Mouse (Mus musculus) right cerebral cortex, postnatal 10 days (tissue): ENCODE measurements at regions not wholly inside any gene's neighbourhood (a gene's known extent, or its start where the extent isn't known, plus 50 kb on each side); places are given as distances from the start of the nearest gene placed in this dataset.
A peak's percentile ranks its signal among the peaks of the same experiment; 100 is the strongest.

Experiments
- DNase-seq, 2 experiments: peaks; one replicate each; pipeline ENCODE4 v3.0.0; 2021; ENCODE audit warnings: low spot score in 2 of 2

DNA sequence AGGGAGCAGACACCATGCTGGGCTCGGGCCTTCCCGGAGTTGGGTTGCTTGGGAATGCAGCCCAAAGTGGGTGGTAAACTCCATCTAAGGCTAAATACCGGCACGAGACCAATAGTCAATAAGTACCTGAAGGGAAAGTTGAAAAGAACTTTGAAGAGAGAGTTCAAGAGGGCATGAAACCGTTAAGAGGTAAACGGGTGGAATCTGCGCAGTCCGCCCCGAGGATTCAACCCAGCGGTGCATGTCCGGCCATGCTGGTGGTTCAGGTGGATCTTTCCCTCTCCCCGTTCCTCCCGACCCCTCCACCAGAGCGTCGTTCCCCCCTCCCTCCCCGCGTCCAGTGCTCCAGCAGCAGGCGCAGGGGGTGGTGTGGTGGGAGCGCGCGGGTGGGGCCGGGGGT lies 179.1 kb upstream of the Arhgef26 start:
- DNase-seq: peak; percentile 26 to 63

DNA sequence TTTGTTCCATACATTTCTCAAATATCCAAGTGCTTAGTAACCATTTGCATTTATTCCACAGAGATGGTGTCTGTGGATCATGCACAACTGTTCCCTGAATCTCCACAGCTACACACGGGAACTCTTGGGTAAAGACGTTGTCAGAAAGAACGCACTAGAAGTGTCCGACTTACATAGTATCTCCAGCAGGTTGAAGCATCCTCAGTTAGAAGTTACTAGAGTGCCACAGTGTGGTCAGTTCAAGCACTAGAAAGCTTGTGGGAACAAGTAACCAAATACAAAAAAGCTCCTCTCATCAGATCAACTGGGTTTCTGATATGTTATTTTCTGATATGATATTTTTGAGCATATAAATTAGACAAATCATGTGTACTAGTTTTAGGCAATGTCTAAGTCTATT lies 167.5 kb upstream of the Arhgef26 start:
- peak; percentile 31 to 57 for DNase-seq

DNA sequence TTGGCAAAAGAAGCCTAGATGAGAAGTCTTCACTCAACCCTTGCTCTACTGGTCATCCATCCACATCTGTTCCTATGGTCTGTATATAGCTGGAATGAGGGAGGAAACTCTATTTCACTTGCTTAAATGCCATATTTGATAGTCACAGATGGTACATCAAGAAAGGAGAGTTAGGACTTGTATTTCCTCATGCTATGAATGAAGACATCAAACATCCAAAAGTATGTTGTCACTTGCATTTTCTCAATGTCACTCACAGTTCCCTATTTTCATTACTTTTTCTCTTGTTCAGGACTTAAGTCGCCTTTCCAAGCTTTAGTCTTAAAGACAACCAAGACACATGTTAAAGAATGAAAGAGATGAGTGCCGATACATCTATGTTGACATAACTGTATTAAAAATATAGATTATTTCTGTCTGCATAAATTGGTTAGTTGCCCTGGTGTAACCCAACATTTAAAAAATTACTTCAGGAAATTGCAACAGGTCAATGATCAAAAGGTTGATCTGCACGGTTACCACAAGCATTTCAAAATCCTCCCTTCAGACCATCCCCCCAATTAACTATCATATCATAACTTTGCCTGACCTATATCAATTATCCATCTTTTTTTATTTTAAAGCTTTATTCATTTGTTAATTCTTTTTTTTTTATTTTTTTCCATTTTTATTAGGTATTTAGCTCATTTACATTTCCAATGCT lies 150.2 kb upstream of the Arhgef26 start:
- DNase-seq: no peak

DNA sequence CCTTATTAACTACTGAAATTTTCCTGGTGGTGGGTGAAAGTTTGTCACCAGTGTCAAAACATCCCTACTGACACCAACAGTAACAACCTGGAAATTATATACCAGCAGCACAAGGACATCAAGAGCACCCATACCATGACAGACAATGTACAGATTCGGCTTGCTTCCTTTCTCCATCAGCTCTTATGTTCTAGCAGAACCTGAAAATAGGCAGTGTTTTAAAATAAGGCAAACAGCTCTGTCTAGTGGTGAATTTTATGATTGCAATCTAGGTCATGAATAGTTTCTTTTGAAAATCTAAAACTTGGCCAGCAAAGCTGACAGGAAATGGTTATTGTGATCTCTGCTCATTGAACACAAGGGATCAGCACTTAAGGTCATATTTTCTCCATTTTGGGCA lies 145.7 kb upstream of the Arhgef26 start:
- DNase-seq: no peak

DNA sequence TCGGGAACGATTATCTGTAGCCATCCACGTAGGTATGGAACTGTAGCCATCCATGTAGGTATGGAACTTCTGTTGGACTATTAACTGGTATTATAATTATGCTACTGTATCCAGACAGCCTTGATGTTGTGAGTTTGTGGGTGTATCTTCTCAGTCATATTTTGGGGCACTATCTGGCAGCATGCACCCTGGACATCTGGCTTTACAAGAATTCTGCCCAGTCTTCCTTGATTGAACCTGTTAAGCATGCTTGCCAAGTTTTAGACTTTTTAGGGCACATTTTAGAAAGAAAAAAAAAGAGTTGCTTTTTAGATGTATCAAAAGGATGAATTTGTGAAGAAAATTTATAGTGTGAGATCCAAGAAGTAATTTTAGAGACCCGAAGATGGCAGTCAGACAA lies 143.7 kb upstream of the Arhgef26 start:
- peak; percentile 42 to 67 for DNase-seq

DNA sequence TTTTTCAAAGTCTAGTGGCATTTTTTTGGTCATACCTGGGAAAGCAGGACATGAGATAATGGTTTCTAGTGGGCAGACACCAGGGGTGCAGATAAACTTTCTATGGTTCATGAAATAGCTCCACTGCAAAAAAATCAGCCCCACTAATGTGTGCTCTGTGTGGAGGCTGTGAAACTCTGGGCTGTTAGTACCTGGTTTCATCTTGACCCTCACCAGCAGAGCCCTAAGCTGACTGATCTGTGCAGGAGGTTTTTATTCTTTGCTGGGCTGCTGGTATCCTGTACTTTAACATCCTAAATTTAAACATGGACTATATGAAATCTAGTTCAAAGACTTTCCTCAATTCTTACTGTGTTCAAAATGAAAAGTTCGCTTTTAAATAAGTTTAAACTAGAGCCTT lies 141.5 kb upstream of the Arhgef26 start:
- DNase-seq: no peak

DNA sequence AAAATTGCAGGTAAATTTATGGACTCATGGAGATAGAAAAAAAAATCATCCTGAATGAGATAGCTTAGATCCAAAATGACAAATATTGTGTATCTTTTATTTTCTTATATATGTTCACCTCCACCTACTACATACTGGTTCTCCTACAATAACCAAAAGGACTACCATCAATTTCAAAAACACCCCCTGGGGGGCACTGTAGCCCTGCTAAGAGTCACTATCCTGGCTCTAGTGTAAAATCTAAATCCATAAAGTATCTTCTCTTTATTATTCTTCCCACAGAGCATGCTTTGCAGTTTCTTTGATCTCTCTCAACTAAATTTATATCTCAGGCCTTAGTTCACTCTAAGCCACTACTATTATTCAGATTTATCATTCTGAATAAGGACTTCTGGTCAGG lies 122.3 kb upstream of the Arhgef26 start:
- peak; percentile 74 to 84 for DNase-seq

DNA sequence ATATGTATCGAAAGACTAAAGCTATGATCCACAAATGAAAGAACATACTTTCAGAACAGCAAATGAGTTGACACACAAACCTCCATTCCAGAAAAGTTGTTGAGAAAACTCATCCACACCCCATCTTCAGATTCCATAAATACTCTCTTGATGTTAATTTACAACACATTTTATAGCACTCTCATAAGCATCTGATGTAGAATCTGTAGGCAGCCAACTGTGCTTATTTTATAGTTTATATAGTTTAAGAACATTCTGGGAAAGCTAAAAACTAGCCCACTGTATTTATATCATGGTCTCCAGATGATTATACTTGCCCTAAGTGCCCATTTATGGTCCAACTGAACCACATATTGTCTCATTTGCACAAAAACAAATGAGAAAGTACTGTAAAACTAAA lies 120.8 kb upstream of the Arhgef26 start:
- no peak for DNase-seq

DNA sequence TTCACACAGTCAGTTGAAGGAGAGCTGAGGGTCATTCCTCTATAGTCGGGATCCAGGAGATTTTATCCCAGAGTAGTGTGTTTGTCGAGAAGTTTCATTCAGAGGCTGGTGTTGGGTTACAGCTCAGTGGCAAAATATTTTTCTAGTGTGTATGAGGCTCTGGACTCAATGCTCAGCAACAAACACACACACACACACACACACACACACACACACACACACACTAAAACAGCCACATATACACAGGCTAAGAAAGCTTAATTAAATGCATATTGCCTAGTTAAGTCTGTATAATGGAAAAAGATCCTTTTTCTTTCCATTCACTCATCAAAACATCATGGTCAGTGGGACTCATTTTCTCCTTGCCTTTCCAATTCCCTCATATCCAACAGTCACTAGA lies 110.4 kb upstream of the Arhgef26 start:
- DNase-seq: no peak

DNA sequence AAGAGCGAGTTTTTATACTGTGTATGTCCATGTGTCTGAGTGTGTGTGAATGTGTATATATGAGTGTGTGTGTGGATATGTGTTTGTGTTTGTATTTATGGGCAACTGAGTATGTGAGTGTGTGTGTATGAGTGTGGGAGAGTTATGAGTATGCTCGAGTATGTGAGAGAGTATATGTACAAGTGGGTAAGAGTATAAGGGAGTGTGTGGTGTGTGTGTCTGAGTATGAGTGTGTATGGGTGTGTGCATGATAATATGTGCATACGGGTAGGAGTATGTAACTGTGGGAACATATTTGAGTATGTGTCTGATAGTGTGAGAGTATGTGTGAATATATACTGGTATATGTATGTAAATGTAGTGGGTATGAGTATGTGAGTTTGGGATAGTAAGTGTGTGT lies 110.0 kb upstream of the Arhgef26 start:
- DNase-seq: no peak

DNA sequence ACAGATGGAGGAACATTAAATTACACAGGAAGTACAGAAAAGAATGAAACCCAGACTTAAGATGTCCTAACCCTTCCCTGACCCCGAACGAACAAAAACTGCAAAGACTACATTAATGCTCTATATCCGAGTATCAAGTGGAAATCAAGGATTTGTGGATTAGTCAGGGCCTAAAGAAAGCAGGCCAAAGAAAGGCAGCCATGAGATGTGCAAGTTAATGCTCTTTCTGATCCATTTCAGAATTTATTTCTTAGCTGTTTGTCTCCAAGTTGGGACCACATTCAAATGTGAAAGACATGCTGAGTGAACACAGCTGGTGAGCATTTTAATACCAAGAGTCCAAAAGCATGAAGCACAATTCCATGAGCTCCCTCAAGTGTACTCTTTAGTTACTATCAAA lies 97.1 kb upstream of the Arhgef26 start:
- no peak for DNase-seq

DNA sequence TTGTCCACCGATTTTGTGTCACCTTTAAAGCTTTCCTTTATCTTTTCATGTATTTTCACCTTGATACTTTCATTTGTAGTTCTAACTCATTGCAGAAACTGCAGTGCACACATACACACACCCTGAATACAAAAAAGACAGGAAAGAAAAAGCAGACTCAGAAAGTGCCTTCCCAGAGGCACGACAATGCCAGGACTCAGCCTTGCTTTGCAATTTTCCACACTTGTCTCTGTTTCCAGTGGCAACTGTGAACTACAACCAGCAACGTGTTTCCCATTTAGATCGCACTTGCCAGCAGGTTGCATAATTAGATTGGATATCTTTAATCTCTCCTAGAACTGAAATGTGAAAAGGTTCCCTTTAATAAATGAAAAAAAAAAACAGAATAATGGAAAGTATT lies 66.4 kb upstream of the Arhgef26 start:
- DNase-seq: peak; percentile 67 to 68

DNA sequence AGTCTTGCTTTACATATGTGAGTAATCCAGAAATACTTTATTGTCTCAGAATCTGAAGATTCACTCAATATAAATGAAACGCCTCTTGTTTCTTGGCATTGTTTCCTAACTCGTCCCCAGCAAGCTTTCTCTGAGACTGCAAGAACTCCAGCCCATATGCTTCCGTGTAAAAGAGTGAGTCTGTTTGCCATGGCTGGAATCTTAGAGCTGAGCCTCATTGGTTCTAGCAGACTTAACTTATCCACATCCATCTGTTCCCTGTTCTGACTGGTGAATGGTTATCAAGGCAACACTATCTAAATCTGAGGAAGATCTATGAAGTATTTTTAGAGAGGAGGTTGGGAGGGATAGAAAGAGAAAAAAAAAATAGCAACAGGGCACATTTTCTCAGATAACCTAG lies 59.9 kb upstream of the Arhgef26 start:
- peak in 1 of 2 experiments; percentile 25 for DNase-seq

DNA sequence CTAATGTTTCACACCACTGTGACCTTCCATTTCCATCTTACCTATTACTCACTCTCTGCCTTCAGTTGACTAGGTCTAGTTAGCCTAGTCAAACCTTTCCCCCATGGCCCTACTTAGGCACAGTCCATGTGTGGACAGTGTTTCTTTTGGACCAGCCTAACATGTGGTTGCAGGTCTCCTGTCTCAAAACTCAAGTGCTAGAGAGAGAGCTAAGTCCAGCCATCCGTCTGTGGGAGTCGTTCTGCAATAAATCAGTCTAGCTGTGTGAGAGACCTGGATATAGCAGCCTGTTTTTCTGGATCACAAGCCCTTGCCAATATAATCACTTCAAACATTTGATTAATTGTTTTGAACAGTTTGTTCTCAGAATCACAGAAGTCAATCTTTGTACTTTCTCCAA lies 57.2 kb upstream of the Arhgef26 start:
- DNase-seq: no peak
